Mouse (Mus musculus) small intestine, adult 10 weeks (tissue): ENCODE results near the gene Mcm7. TPM values are rescaled to one million over a fixed set of nuclear protein-coding genes. Genes with fewer than 3 reads are reported as not detected.

Source experiments
- polyA plus RNA-seq: library from polyadenylated mRNA; stranded (reverse); fragments of 350-450 nt; fragmentation: Illumina TruSeq; extraction: RNeasy Lipid Tissue Mini Kit (QIAGEN cat#74804); gene quantifications from one replicate; pipeline ENCODE4 v1.2.3, GENCODE M21; 2014; ENCODE audit warnings: low replicate concordance

The Mcm7 gene
- 7.4 TPM for polyA plus RNA-seq

GRCm38 (mm10) chr5:138171695-138172491 is at the start of gene Mcm7, which contains the start of gene Ap4m1:
Mcm7 (minus strand) TSS chr5:138172422.
Ap4m1 (plus strand) TSS chr5:138172002.

GRCm38 (mm10) chr5:138193771-138194727 is 21.8 kb upstream of the Mcm7 start, which contains the start of gene Mblac1:
Mblac1 (plus strand) TSS chr5:138194314.

GRCm38 (mm10) chr5:138186950-138187638 is 14.9 kb upstream of the Mcm7 start, which contains the start of the genes Taf6 and Cnpy4:
Taf6 (minus strand) TSS chr5:138187451.
Cnpy4 (plus strand) TSS chr5:138187485.

GRCm38 (mm10) chr5:138160842-138161665 is 11.2 kb downstream of the Mcm7 start, which contains the start of gene Cops6:
Cops6 (plus strand) TSS chr5:138161071.

GRCm38 (mm10) chr5:138155443-138155976 is 16.7 kb downstream of the Mcm7 start, which contains the start of gene Zfp113:
Zfp113 (minus strand) TSS chr5:138155744.

GRCm38 (mm10) chr5:138116255-138117198 is 55.7 kb downstream of the Mcm7 start, which contains the start of gene Zscan21:
Zscan21 (plus strand) TSS chr5:138116903.

Other genes starting within 250 kb of the Mcm7 start
- gene Gjc3, start 209.3 kb downstream of the Mcm7 start, polyA plus RNA-seq, result 0.45 TPM
- gene Azgp1, start 190.9 kb downstream of the Mcm7 start, polyA plus RNA-seq, result 0.37 TPM
- not detected for gene Smok3a, start 151.2 kb downstream of the Mcm7 start, polyA plus RNA-seq
- gene Smok3b, start 151.0 kb downstream of the Mcm7 start, polyA plus RNA-seq, result not detected
- not detected for gene Smok3c, start 119.2 kb downstream of the Mcm7 start, polyA plus RNA-seq
- 27.6 TPM for gene Zkscan1, start 87.3 kb downstream of the Mcm7 start, polyA plus RNA-seq
- gene Zscan21, start 55.5 kb downstream of the Mcm7 start, polyA plus RNA-seq, result 7.8 TPM
- 8.9 TPM for gene Zfp113, start 16.7 kb downstream of the Mcm7 start, polyA plus RNA-seq
- 35.3 TPM for gene Cops6, start 11.4 kb downstream of the Mcm7 start, polyA plus RNA-seq
- gene Ap4m1, start 420 bp downstream of the Mcm7 start, polyA plus RNA-seq, result 4.4 TPM
- 2.5 TPM for gene Taf6, start 15.0 kb upstream of the Mcm7 start, polyA plus RNA-seq
- gene Cnpy4, start 15.1 kb upstream of the Mcm7 start, polyA plus RNA-seq, result 6.1 TPM
- 0.33 TPM for gene Mblac1, start 21.9 kb upstream of the Mcm7 start, polyA plus RNA-seq
- gene Nxpe5, start 53.5 kb upstream of the Mcm7 start, polyA plus RNA-seq, result 0.30 TPM
- 0.71 TPM for gene Lamtor4, start 83.1 kb upstream of the Mcm7 start, polyA plus RNA-seq
- gene BC037034, start 91.6 kb upstream of the Mcm7 start, polyA plus RNA-seq, result 1.8 TPM
- gene Gal3st4, start 100.4 kb upstream of the Mcm7 start, polyA plus RNA-seq, result not detected
- not detected for gene Gm43720, start 107.5 kb upstream of the Mcm7 start, polyA plus RNA-seq
- gene Gpc2, start 107.6 kb upstream of the Mcm7 start, polyA plus RNA-seq, result 0.67 TPM
- 0.48 TPM for gene Stag3, start 107.8 kb upstream of the Mcm7 start, polyA plus RNA-seq
- 1.3 TPM for gene Pvrig, start 169.5 kb upstream of the Mcm7 start, polyA plus RNA-seq